Mouse (Mus musculus) ovary, postnatal 14 days (tissue): ENCODE results near the gene Padi6.

ENCODE experiments used
- DNase-seq: peaks from one replicate; pipeline ENCODE4 v3.0.0; 2022; ENCODE audit warnings: low spot score

Padi6 gene

DNA sequence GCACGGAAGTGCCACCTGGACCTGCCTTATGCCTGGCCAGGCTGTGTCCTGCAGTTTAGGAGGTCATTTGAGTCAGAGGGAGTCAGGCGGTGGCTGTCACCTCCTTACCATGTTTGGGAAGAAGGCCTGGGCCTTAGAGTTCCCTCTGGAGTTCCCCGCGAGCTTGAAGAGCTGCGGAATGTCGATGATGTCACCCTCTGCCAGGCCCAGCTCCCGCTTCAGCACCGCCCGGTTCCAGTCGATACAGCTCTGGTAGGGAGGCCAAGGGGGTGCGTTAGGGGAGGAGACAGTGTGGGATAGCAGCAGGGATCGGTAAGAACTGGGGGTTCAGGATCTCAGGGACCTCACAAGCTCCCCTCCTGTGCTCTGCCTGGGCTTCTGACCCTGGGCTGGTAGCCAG lies 5.5 kb upstream of the Padi6 start:
- no peak for DNase-seq

DNA sequence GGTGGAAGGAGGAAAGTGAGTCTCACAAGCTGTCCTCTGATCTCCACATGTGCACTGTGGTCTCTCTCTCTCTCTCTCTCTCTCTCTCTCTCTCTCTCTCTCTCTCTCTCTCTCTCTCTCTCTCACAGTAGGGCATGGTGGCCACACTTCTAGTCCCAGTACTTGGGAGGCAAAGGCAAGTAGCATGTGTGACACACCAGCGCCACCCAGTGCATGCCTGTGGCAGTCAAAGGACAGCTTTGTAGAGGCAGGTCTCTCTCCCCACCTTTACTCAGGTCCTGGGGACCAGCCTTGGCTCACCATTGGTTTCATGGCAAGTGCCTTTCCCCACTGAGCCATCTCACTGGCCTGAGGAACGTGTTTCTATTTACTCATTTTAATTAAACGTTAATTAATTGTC lies 2.2 kb upstream of the Padi6 start:
- DNase-seq: no peak

DNA sequence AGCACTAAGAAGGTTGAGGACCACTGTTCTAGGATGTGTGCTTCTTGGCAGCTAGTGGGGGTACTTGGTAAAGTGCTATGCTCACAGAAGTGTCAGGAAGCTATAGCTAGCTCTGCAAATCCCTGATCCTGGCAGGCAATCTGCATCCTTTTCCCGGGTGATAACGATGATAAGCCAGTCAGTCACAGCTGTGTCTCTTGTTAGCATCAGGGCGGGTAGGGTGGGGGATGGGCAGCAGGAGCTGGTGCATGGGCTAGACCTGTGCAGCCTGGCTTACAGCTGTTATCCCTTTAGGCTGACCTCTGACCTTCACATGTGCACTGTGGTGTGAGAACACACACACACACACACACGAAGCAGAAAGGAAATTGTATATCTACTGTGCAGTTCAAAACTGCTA lies 643 bp upstream of the Padi6 start:
- no peak for DNase-seq

DNA sequence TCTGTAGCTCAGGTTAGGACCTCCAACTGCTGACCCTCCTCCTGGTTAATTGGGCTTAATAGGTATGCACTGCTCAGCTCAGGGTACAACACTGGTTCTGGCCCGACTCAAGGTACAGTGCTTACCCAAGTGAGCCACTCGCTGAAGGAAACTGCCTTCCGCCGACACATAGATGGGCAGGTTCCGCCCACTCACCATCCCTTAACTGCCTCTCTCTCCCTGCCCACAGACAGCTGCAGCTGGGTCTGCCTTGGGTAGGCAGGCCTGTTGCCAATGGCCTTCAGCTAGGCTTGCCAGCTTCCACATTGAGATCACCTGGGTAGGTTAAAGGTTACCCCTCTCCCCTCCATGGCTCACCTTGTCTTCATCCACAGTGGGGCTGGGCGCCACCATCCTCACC lies 1.0 kb downstream of the Padi6 start:
- DNase-seq: no peak

DNA sequence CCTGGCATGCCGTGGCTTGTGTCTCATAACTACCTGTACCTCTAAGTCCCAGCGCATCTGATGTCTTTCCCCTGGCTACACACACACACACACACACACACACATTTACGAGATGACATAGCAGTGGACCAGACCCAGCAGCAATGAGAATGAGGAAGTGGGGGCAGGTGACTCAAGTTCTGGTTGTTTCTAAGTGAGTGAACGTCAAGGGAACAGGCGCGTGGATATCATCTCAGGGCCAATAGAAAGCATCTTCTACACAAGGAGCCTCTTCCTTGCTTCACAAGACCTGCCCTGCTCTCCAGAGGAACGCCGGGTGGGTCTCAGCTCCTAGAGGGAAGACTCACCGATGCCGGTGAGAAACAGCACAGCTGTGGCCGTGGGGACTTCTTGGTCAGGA lies 1.8 kb downstream of the Padi6 start:
- no peak for DNase-seq

DNA sequence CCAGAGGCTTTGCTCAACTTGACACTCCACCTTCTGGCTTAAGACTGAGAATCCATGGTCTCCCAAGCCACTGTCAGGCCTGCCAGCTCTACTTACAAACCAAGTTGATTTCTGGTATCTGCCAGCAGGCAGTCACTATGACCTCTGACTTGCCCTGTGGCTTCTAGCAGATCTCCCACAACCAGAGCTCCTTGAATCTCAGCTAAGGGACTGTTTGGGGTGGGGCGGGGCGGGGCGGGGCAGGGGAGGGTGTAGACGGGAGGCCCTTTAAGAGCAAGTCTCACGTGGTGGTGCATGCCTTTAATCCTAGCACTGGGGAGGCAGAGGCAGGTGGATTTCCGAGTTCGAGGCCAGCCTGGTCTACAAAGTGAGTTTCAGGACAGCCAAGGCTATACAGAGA lies 9.6 kb downstream of the Padi6 start:
- no peak for DNase-seq

DNA sequence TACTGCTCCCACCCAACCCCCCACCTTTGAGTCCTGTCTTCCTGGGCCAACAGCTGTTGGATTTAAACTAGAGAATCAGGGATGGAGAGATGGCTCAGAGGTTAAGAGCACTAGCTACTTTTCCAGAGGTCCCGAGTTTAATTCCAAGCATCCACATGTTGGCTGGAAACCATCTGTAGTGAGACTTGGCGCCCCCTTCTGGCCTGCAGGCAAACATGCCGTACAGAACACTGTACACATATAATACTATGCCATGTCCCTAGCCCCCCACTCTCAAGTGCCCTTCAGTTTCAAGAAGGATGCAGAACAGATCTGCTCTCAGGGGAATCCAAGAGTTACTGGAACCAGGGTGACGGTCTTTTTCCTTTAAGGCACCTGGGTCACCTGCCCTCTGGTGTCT lies 10.8 kb downstream of the Padi6 start:
- no peak for DNase-seq

DNA sequence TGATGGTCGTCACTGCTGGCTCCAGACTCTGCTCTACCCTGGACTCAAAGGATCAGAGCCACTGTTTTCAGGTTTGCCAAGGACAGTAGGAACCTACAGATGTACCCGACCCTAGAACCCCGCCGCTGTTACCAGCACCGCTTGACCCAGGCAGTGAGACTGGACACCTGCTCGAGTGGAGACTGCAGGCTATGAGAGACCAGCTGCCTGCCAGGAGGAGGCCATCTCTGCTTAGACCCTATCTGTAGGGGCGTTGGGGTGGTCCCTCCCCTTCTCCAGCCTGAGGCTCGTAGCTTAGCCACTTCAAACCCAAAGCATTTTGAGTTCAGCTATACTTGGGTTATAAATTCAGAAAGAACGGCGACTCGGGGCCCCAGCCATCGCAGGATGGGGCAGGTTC lies 15.5 kb downstream of the Padi6 start:
- DNase-seq: no peak

DNA sequence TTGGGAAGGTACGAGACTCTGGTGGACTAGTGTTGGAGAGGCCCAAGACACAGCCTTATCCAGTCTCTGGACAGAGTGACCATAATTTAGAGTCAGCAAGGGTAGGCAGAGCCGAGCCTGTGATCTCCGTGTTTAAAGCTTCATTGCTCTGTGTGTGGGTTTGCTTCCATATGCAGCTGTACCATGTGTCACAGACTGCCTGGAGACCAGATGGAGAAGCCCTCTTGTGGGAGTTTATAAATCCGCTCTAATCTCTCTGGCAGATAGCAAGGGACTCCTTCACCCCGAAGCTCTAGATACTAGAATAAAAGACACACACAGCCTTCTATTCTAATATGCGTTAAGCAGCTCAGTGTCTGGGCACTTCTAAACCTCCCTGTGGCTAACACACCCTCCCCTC lies 17.7 kb downstream of the Padi6 start:
- DNase-seq: no peak

DNA sequence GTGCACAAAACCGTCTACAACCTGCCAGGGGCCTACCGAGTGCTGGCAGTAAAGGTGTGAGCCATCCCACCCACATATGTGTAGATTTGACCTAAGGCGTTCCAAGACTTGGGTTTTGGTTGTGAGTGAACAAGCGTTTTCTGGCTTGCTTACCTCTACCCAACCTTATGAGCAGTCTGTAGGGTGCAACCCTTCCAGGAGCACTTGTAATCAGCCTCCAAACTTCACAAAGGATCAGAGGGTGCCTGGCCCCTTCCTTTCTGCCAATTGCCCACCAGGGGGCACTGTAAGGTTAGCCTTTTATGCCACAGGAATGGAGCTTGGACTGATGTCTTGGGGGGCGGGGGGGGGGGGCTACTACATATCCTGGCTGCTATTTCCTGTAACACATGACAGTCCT lies 18.6 kb downstream of the Padi6 start:
- DNase-seq: no peak

DNA sequence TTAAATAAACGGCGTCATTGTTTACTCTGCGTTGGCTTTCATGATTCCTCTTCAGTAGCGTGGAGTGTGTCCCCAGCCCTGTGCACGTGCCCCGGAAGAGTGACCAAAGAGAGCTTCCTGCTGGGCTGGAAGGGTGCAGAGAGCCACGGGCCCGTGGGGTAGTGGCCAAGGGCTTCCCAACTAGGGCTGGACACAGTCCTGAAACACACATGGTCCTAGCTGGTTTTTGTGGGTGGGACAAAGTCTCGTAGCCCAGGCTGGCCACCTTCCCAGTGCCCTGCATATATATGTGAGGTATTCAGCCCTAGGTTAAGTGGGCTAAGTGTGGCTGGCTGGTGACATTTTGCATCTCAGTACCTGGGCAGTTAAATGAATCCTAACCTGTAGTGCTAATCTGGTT lies 19.3 kb downstream of the Padi6 start:
- no peak for DNase-seq

DNA sequence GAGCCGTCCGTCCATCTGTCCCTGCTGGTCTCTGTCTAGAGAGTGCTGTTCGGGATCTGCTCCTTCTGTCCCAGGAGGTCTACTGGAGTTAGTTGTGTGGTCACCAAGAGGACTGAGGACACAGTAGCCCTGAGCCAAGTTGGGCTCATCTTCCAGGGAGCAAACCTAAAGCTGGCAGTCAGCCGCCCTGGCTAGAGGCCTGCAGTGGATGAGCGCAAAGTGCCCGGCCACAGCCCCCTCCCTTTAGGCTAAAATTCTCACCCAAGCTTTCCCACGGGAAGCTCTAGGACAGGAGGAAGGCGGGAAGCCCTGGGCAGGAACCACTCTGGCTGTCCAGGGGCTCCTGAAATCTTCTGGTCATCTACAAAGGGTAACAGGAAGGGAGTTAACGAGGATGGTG lies 19.7 kb downstream of the Padi6 start:
- DNase-seq: no peak

DNA sequence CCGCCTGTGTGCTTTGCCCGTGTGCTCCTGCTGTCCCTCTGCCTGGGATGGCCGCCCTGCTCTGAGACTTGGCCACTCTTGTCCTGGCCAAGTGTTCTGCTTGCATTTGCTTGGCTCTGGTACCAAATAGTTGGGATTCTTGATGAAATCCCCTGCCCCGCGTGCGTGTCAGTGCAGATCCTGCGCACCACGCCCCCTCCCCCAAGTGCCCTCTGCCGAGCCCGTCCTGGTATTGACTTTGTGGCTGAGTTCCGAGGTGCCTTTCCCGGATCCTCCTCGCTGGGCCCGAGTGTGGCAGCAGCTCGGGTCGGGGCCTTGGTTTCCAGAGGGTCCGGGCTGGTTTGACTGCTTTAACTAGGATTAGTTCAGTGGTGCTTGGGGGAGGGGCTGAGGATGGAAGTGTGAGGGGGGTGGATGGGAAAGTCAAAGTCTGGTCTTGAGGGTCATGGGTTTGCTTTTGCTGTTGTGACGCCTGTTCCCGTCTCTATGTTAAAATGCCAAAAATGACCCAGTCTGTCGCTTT lies 20.4 kb downstream of the Padi6 start:
- DNase-seq: no peak

DNA sequence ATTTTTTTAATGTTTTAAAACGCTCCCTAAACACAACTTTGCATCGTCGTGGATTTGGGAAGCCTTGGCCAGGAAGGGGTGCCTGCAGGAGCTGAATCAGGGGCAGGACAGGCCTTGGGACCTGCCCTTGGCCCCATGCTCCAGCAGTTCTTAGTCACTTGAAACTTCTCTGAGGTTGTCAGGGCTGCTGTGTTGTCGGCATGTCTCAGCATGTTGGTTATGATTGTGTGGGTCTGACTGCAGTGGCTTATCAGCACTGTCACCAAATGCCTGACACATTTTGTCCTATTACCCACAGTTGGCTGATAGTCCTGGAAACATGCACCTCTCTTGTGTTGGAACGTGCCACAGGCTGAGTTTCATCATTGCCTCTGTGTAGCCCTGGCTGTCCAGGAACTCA lies 22.4 kb downstream of the Padi6 start:
- DNase-seq: no peak

DNA sequence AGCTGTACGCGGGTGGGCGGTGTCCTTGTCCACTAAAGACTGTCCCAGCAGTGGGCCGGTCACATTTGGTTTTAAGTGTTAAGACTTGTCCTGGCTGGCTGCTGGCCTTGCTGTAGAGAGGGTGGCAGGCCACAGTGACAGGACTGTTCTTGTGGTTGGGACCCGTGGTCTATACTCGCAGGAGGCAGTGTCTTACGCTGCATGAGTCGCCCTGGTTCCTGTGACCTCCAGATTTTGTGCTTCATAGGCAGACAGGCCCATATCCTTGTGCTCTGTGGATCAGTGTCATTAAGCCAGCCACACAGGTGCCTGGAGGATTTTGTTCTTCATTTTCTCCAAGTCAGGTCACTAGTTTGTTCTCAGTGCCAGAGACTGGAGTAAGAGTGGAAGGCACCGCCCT lies 24.0 kb downstream of the Padi6 start:
- no peak for DNase-seq

DNA sequence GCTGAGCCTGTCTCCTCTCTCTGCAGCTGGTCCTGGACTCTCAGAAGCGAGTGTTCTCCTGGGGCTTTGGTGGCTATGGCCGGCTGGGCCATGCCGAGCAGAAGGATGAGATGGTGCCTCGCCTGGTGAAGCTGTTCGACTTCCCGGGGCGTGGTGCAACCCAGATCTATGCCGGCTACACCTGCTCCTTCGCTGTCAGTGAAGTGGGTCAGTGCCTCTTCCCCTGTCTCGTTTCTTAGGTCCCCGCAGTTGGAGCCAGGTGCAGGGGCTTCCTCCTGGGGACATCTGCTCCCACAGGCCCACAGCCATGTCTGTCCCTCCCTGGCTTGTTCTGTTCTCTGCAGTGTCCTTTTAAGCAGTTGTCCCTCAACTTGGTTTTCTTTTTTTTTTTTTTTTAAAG lies 25.4 kb downstream of the Padi6 start:
- DNase-seq: no peak

DNA sequence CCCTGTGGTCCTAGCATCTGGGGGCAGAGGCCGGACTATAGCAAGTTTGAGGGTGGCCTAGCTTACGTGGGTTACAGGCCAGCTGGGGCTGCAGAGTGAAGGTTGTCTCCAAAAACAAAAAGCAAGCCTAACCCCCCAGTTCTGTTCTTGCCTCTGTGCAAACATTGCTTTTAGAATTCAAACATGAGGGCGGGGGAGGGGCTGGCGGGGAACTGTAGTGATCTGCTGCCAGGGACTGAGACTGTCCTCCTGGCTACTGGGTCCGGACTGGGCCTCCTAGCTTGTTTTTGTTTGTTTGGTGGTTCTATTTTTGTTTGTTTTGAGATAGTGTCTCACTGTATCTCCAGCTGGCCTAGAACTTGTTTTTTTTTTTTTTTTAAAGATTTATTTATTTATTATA lies 27.9 kb downstream of the Padi6 start:
- no peak for DNase-seq

DNA sequence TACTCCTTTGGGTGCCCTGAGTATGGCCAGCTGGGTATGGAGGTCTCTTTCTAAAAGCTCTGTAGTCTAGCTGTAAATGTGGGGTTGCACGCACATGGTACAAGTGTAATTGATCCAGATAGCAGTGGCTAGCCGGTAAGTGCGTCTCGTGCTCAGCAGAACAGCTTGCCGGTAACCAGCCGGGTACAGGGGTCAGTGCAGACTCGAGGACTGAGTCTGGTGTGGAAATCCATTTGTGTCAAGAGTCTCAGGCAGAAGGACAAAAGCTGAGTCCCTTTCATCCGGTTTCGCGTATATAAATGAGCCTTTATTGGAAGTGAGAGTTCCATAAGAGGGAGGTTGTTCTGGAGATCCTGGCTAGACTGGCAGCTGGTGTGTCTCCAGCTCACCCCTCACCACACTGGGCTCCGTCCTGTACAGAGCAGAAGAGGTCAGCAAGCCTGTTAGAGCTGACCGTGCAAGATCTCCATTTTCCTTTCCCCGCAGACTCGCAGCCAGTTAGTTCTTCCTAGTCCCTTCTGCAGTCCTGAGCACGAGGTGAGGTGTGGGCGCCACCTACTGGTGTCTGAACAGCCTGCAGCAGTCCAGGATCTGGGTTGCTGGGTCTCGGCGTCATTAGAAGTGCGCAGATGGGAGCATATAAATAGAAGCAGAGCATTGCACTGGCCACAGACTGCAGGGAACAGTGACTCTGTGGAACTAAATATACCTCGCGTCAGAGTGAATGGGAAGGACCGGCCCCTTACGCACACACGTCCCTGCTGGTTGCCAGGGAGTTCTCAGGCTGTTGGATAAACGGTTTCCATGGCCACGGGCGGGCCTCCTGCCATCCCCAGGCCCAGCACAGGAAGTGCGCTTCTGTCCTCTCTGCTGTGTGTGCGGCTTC lies 28.7 kb downstream of the Padi6 start:
- DNase-seq: peak; percentile 84

DNA sequence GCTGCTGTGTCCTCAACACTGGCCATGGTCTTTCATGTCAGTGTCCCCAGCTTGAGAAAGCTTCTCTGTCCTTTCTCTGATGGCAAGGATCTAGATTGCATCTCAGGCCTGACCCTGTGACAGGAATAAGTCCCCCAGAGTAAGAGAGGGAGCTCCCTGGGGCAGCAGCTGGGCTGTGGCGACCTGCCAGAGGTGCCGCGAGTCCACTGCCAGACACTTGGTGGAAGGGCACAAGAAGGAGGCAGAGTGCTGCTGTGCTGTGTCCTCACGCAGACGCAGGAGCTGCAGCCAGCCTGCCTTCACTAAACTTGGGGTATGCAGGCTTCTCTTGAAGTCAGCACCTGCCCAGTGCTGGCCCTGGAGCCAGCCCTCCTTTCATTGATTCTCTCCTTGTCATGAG lies 31.1 kb downstream of the Padi6 start:
- DNase-seq: no peak

DNA sequence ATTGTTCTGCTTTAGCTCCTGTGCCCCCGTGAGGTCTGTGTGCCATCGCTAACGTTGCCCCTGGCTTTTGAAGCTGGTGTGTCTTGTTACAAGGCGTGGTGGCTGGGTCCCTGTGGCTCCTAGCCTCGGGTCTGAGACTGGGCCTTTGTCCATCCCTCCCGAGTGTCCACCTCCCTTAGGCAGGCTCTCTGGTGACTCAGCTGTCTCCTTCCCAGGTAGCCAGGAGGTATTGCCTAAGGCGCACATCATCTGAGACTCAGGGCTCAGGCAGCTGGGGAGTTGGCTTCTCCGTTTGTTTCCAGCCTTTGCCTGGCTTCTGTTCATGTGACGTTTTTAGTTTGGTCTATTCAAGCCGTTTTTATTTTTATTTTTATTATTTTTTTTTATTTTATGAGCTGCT lies 31.7 kb downstream of the Padi6 start:
- DNase-seq: no peak

DNA sequence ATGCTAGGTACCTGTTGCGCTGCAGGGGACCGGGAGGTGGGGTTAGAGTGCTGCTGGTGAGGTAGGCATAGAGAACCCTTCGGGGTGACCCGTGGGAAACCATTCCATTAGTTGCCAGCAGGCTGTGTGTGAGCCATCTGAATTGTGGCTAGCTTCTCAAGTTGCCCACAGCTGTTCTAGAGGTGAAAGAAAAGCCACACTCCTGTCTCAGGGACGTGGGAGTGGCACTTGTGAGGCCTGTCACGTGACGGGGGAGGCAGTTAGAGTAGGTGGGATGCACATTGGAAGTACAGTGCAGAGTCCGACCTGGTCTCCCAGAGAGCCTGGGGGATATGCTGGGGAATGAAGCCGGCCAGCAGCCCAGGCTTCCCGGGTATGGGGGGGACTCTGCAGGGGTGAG lies 32.8 kb downstream of the Padi6 start:
- DNase-seq: no peak

DNA sequence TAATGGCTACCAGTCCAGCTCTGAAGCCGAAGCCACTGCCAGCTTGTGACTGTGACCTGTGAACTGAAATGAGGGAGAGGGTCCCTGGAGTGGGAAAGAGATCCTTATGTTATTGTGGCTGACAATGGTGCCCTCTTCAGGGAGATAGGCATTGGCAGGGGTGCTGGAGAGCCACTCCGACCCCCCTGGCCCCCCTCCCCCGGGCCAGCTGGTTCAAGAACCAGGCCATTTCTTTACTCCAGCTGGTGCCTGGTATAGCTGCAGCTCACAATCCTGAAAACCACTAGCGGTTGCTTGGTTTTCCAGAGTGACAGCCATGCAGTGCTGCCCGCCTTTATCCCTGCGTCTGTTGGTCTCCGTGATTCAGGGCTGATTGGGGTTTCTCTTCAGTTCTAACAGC lies 33.3 kb downstream of the Padi6 start:
- no peak for DNase-seq

DNA sequence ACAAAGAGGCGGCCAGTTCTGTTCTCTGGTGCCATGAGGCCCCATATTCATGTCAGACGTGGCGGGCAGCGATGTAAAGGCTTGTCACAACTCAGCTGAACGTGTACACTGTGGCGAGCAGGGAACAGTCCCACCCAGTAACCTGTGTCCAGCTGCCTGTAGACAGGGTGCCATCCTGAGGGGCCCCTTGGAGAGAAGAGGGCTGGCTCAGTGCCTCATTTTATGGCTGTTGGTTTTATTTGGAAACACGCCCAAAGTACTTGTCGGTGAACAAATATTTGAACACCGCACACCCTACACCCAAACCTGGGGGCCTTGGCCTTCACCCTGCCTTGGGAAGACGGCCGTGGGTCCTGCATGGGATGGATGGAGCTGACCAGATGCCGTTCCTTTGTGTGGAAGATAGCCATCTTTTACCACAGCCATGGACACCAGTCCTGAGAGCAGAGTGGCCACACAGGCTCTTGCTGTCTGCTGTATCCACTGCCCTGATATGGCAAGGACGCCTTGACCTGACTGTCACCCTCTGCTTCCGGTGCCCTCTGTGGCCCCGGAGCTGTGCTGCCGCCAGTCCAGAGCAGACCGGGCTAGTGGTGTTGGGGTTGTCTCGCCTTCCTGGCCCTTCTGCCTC lies 34.0 kb downstream of the Padi6 start:
- DNase-seq: no peak

DNA sequence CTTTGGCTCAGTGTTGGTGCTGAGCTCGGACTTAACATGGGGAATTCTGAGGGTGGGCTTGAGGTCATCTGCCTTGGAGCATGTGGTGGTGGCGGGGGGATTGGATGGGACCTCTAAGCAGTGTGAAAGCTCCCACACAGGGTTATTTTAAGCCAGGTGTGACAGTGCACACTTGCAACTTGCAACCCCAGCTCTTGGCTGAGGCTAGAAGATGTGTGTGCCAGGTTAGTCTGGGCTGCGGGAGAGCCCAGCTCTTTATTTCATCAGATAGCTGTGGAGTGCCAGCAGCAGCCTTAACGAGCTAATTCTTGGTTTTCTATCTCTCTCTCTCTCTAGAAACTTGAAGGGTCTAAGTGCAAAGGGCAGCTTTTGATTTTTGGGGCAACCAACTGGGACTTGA lies 34.8 kb downstream of the Padi6 start:
- no peak for DNase-seq
